Mouse (Mus musculus) intestine, postnatal 0 days (tissue): Measurements from ENCODE around the gene Zdhhc7. TPM values are rescaled to one million over a fixed set of nuclear protein-coding genes. Genes with fewer than 3 reads are reported as not detected.

Source experiments
- ATAC-seq: fragments of 200-750 bp; cut with Nextera tagmentation; 2 replicates; pipeline ENCODE4 v1.8.0; 2017; ENCODE audit warnings: mild to moderate bottlenecking, moderate TSS enrichment, moderate library complexity
- H3K27ac ChIP-seq: fragments of 300-500 bp; sonication (generic); 2 replicates; pipeline ENCODE4 v1.5.1; 2014; ENCODE audit warnings: mild to moderate bottlenecking, low read depth, low read length, moderate library complexity
- H3K27me3 ChIP-seq: fragments of 300-500 bp; sonication (generic); replicated peaks from 2 replicates; pipeline ENCODE4 v1.6.1; 2014; ENCODE audit warnings: low read length, mixed read lengths; ENCODE audit not compliant: control insufficient read depth, insufficient read depth
- H3K36me3 ChIP-seq: fragments of 300-500 bp; sonication (generic); 2 replicates; pipeline ENCODE4 v1.6.1; 2014; ENCODE audit warnings: mild to moderate bottlenecking, moderate library complexity; ENCODE audit not compliant: control insufficient read depth, insufficient read depth
- H3K4me1 ChIP-seq: fragments of 300-500 bp; sonication (generic); replicated peaks from 2 replicates; pipeline ENCODE4 v1.6.1; 2014; ENCODE audit warnings: antibody characterized with exemption, low read length, mixed read lengths; ENCODE audit not compliant: control insufficient read depth, insufficient read depth
- H3K4me2 ChIP-seq: fragments of 300-500 bp; sonication (generic); replicated peaks from 2 replicates; pipeline ENCODE4 v1.6.1; 2014; ENCODE audit warnings: low read depth, mild to moderate bottlenecking, moderate library complexity
- H3K4me3 ChIP-seq: fragments of 300-500 bp; sonication (generic); 2 replicates; pipeline ENCODE4 v1.5.1; 2014; ENCODE audit warnings: low read depth, low read length
- H3K9ac ChIP-seq: fragments of 300-500 bp; sonication (generic); 2 replicates; pipeline ENCODE4 v1.6.1; 2014; ENCODE audit warnings: mild to moderate bottlenecking, low read depth, low read length
- H3K9me3 ChIP-seq: fragments of 300-500 bp; sonication (generic); 2 replicates; pipeline ENCODE4 v1.6.1; 2016; ENCODE audit warnings: mixed run types; ENCODE audit not compliant: control insufficient read depth
- CTCF ChIP-seq: sonication (generic); IDR thresholded peaks from 2 replicates; pipeline ENCODE4 v1.5.1; 2016; ENCODE audit warnings: low read depth, mild to moderate bottlenecking, control low read depth, antibody characterized with exemption, moderate library complexity
- WGBS: fragments of 180-500 bp; shearing (Covaris S2); extraction: QIAGEN DNeasy Blood & Tissue Kit; methylation state at CpG from one replicate; pipeline ENCODE4 v1.1.7; 2014; 5-methylcytosine and 5-hydroxymethylcytosine counted together
- polyA plus RNA-seq: library from polyadenylated mRNA; unstranded; fragments of >200 nt; fragmentation: Nextera tagmentation; extraction: Ambion mirVana; gene quantifications from 2 replicates; pipeline ENCODE4 v1.2.1, GENCODE M21; 2015

The Zdhhc7 gene
- polyA plus RNA-seq, 1 experiment from 2014 or later = 39.4 TPM

- no peak for ATAC-seq
- Histone ChIP-seq H3K27me3 (peaks cover 6% of the 10 kb centered on the region; the same call in 1 of the 2 replicates), H3K36me3 (no peaks in the 10 kb centered on the region), H3K4me1 (no peaks in the 10 kb centered on the region), H3K4me2 (no peak overlapping the region), H3K9me3 (no peaks in the 10 kb centered on the region), H3K4me3 (no peak overlapping the region), H3K9ac (no peak overlapping the region), H3K27ac (no peak overlapping the region)
- WGBS = 75% methylated on average over 5 of the region's 5 CpGs
- no peak for TF ChIP-seq CTCF
Observed at GRCm38 (mm10) chr8:120118847-120119246, 17.6 kb upstream of the Zdhhc7 start.

- Histone ChIP-seq H3K9ac (no peak overlapping the region), H3K4me3 (no peak overlapping the region), H3K27me3 (peaks cover 6% of the 10 kb centered on the region; the same call in 1 of the 2 replicates), H3K27ac (no peak overlapping the region), H3K36me3 (no peaks in the 10 kb centered on the region), H3K9me3 (no peaks in the 10 kb centered on the region), H3K4me2 (no peak overlapping the region), H3K4me1 (no peaks in the 10 kb centered on the region)
- TF ChIP-seq CTCF = no peak
- 71% methylated on average over 9 of the region's 9 CpGs for WGBS
- no peak for ATAC-seq
Observed at GRCm38 (mm10) chr8:120118162-120118561, 16.9 kb upstream of the Zdhhc7 start.

GRCm38 (mm10) chr8:120116600-120116999, 15.3 kb upstream of the Zdhhc7 start:
- no peak overlapping the region for H3K27ac ChIP-seq
- no peak overlapping the region for H3K4me3 ChIP-seq
- H3K9me3 ChIP-seq = no peaks in the 10 kb centered on the region
- ATAC-seq = no peak
- 0 out of 2 replicates have a peak, but pooled peaks cover 4% of the 10 kb centered on the region for H3K4me1 ChIP-seq
- no peak for TF ChIP-seq CTCF
- H3K4me2 ChIP-seq = no peak overlapping the region
- H3K36me3 ChIP-seq = no peaks in the 10 kb centered on the region
- H3K9ac ChIP-seq = no peak overlapping the region
- WGBS = 58% methylated on average over 7 of the region's 7 CpGs
- H3K27me3 ChIP-seq = peaks cover 6% of the 10 kb centered on the region; the same call in 1 of the 2 replicates

- no peaks in the 10 kb centered on the region for H3K9me3 ChIP-seq
- peak overlapping the region; percentile 70 for H3K4me3 ChIP-seq
- peak overlapping the region; percentile 100 for H3K4me2 ChIP-seq
- peak overlapping the region; percentile 82 for H3K9ac ChIP-seq
- 2% methylated on average over 46 of the region's 46 CpGs for WGBS
- H3K27ac ChIP-seq = 0 out of 2 replicates have a peak overlapping the region, but pooled peaks have one; percentile 35
- H3K36me3 ChIP-seq = no peaks in the 10 kb centered on the region
- H3K4me1 ChIP-seq = 0 out of 2 replicates have a peak, but pooled peaks cover 4% of the 10 kb centered on the region
- TF ChIP-seq CTCF = no peak
- peak; percentile 54 for ATAC-seq
- peaks cover 6% of the 10 kb centered on the region; the same call in 1 of the 2 replicates for H3K27me3 ChIP-seq
Observed at GRCm38 (mm10) chr8:120114315-120114841, 13.1 kb upstream of the Zdhhc7 start.

- TF ChIP-seq CTCF = peak; percentile 79
- Histone ChIP-seq H3K36me3 (no peaks in the 10 kb centered on the region), H3K27me3 (peaks cover 6% of the 10 kb centered on the region; the same call in 1 of the 2 replicates), H3K27ac (peak within 1 kb of the TSS; percentile 87), H3K4me3 (peak within 1 kb of the TSS; percentile 70), H3K9ac (peak within 1 kb of the TSS; percentile 82), H3K9me3 (no peaks in the 10 kb centered on the region), H3K4me1 (0 out of 2 replicates have a peak, but pooled peaks cover 4% of the 10 kb centered on the region), H3K4me2 (peak within 1 kb of the TSS; percentile 100)
- peak; percentile 94 for ATAC-seq
- 0% methylated on average over 58 of the region's 61 CpGs for WGBS
Observed at GRCm38 (mm10) chr8:120113758-120114255, 12.5 kb upstream of the Zdhhc7 start, which contains the start of gene 6430548M08Rik. Gene 6430548M08Rik, plus strand, starts transcription at chr8:120114152.

- WGBS = 0% methylated on average over 10 of the region's 10 CpGs
- TF ChIP-seq CTCF = no peak
- Histone ChIP-seq H3K4me3 (peak overlapping the region; percentile 70), H3K9me3 (no peaks in the 10 kb centered on the region), H3K4me2 (peak overlapping the region; percentile 100), H3K9ac (peak overlapping the region; percentile 50; the same call in 1 of the 2 replicates), H3K36me3 (no peaks in the 10 kb centered on the region), H3K4me1 (0 out of 2 replicates have a peak, but pooled peaks cover 4% of the 10 kb centered on the region), H3K27me3 (peaks cover 6% of the 10 kb centered on the region; the same call in 1 of the 2 replicates), H3K27ac (peak overlapping the region; percentile 87)
- ATAC-seq = peak; percentile 42; the same call in 1 of the 2 replicates
Observed at GRCm38 (mm10) chr8:120113306-120113705, 12.0 kb upstream of the Zdhhc7 start.
